Mouse (Mus musculus): ENCODE results near the gene Tmem95. TPM values are rescaled to one million over a fixed set of nuclear protein-coding genes. Genes with fewer than 3 reads are reported as not detected.
A peak's percentile ranks its signal among the peaks of the same experiment; 100 is the strongest.
"Not testable (repeated sequence)": the region's sequence is repeated elsewhere in the genome, so short reads cannot be mapped to it uniquely, and the experiment has no call there.

The Tmem95 gene
- total RNA-seq, 2 experiments from 2014 or later, result not detected

- no peak for DNase-seq (ENCODE audit: low spot score in 2 of 2)
Observed at GRCm38 (mm10) chr11:69881787-69882670, 4.2 kb upstream of the Tmem95 start.

- peak; percentile 55 to 58 for DNase-seq (ENCODE audit: low spot score in 2 of 2)
Observed at GRCm38 (mm10) chr11:69880853-69881603, 3.2 kb upstream of the Tmem95 start, which contains the start of gene Kctd11. Gene Kctd11 (minus strand): TSS chr11:69881406.

- DNase-seq (ENCODE audit: low spot score in 2 of 2), result peak; percentile 27 to 30
Observed at GRCm38 (mm10) chr11:69880506-69880852, 2.7 kb upstream of the Tmem95 start.

GRCm38 (mm10) chr11:69879711-69880110 lies 1.9 kb upstream of the Tmem95 start:
- no peak for DNase-seq (ENCODE audit: low spot score in 2 of 2)

GRCm38 (mm10) chr11:69878952-69879351 lies 1.1 kb upstream of the Tmem95 start:
- no peak for DNase-seq (ENCODE audit: low spot score in 2 of 2)

- DNase-seq (ENCODE audit: low spot score in 2 of 2), result no peak
Observed at GRCm38 (mm10) chr11:69878399-69878798, 581 bp upstream of the Tmem95 start.

- peak; percentile 76 to 82 for DNase-seq (ENCODE audit: low spot score in 2 of 2)
Observed at GRCm38 (mm10) chr11:69876867-69877266, 951 bp downstream of the Tmem95 start.

- DNase-seq (ENCODE audit: low spot score in 2 of 2), result peak in 1 of 2 experiments; percentile 9
Observed at GRCm38 (mm10) chr11:69876186-69876585, 1.6 kb downstream of the Tmem95 start.

GRCm38 (mm10) chr11:69872451-69872850 lies 5.4 kb downstream of the Tmem95 start:
- no peak for DNase-seq (ENCODE audit: low spot score in 2 of 2)

GRCm38 (mm10) chr11:69871822-69872221 lies 6.0 kb downstream of the Tmem95 start:
- no peak for DNase-seq (ENCODE audit: low spot score in 2 of 2)

GRCm38 (mm10) chr11:69870289-69871069 lies 7.3 kb downstream of the Tmem95 start:
- no peak for DNase-seq (ENCODE audit: low spot score in 2 of 2)

GRCm38 (mm10) chr11:69867335-69867734 lies 10.5 kb downstream of the Tmem95 start:
- no peak for DNase-seq (ENCODE audit: low spot score in 2 of 2)

- no peak for DNase-seq (ENCODE audit: low spot score in 2 of 2)
Observed at GRCm38 (mm10) chr11:69865561-69865960, 12.3 kb downstream of the Tmem95 start.

- no peak for DNase-seq (ENCODE audit: low spot score in 2 of 2)
Observed at GRCm38 (mm10) chr11:69864138-69864860, 13.5 kb downstream of the Tmem95 start.

- DNase-seq (ENCODE audit: low spot score in 2 of 2), result not testable (repeated sequence)
Observed at GRCm38 (mm10) chr11:69863729-69864128, 14.1 kb downstream of the Tmem95 start.

GRCm38 (mm10) chr11:69858113-69858998 lies 19.5 kb downstream of the Tmem95 start, which contains the start of gene Tnk1:
Gene Tnk1 (minus strand): TSS chr11:69858730.
- DNase-seq (ENCODE audit: low spot score in 2 of 2), result no peak

- peak in 1 of 2 experiments; percentile 38 for DNase-seq (ENCODE audit: low spot score in 2 of 2)
Observed at GRCm38 (mm10) chr11:69855347-69855746, 22.5 kb downstream of the Tmem95 start.

- DNase-seq (ENCODE audit: low spot score in 2 of 2), result no peak
Observed at GRCm38 (mm10) chr11:69854680-69855079, 23.1 kb downstream of the Tmem95 start.

- DNase-seq (ENCODE audit: low spot score in 2 of 2), result no peak
Observed at GRCm38 (mm10) chr11:69853994-69854393, 23.8 kb downstream of the Tmem95 start.

GRCm38 (mm10) chr11:69850754-69851153 lies 27.1 kb downstream of the Tmem95 start:
- DNase-seq (ENCODE audit: low spot score in 2 of 2), result no peak
